Mouse (Mus musculus) heart, embryonic 11.5 days (tissue): ENCODE measurements around the gene Agpat1. TPM values are rescaled to one million over a fixed set of nuclear protein-coding genes. Genes with fewer than 3 reads are reported as not detected.

Experiments used
- ATAC-seq: fragments of 200-750 bp; cut with Nextera tagmentation; replicated peaks from 2 replicates; pipeline ENCODE4 v1.8.0; 2017; ENCODE audit warnings: moderate library complexity; ENCODE audit not compliant: insufficient number of reproducible peaks, low FRiP score, low TSS enrichment
- H3K27ac ChIP-seq: fragments of 300-500 bp; sonication (generic); 2 replicates; pipeline ENCODE4 v1.5.1; 2014; ENCODE audit warnings: mild to moderate bottlenecking, low read depth, low read length
- H3K27me3 ChIP-seq: fragments of 300-500 bp; sonication (generic); 2 replicates; pipeline ENCODE4 v1.6.1; 2014; ENCODE audit warnings: mild to moderate bottlenecking, low read length, mixed read lengths; ENCODE audit not compliant: control insufficient read depth, insufficient read depth
- H3K36me3 ChIP-seq: fragments of 300-500 bp; sonication (generic); 2 replicates; pipeline ENCODE4 v1.6.1; 2014; ENCODE audit warnings: mild to moderate bottlenecking, low read length, moderate library complexity, mixed read lengths; ENCODE audit not compliant: control insufficient read depth, insufficient read depth
- H3K4me1 ChIP-seq: fragments of 300-500 bp; sonication (generic); 2 replicates; pipeline ENCODE4 v1.6.1; 2014; ENCODE audit warnings: low read length; ENCODE audit not compliant: control insufficient read depth, insufficient read depth
- H3K4me2 ChIP-seq: fragments of 300-500 bp; sonication (generic); 2 replicates; pipeline ENCODE4 v1.6.1; 2014; ENCODE audit warnings: mild to moderate bottlenecking, moderate library complexity
- H3K4me3 ChIP-seq: fragments of 300-500 bp; sonication (generic); 2 replicates; pipeline ENCODE4 v1.5.1; 2014; ENCODE audit warnings: low read depth, low read length
- H3K9ac ChIP-seq: fragments of 300-500 bp; sonication (generic); 2 replicates; pipeline ENCODE4 v1.6.1; 2014; ENCODE audit warnings: mild to moderate bottlenecking, low read depth, low read length, moderate library complexity
- H3K9me3 ChIP-seq: fragments of 300-500 bp; sonication (generic); replicated peaks from 2 replicates; pipeline ENCODE4 v1.6.1; 2016; ENCODE audit warnings: low read length; ENCODE audit not compliant: control insufficient read depth
- WGBS: fragments of 180-500 bp; shearing (Covaris S2); extraction: QIAGEN DNeasy Blood & Tissue Kit; methylation state at CpG from one replicate; pipeline ENCODE4 v1.1.7; 2014; ENCODE audit not compliant: insufficient replicate concordance; 5-methylcytosine and 5-hydroxymethylcytosine counted together
- polyA plus RNA-seq: library from polyadenylated mRNA; unstranded; fragments of >200 nt; fragmentation: Nextera tagmentation; extraction: Ambion mirVana; gene quantifications from 2 replicates; pipeline ENCODE4 v1.2.1, GENCODE M21; 2014

The Agpat1 gene
- polyA plus RNA-seq, 1 experiment from 2014 or later: 63.1 TPM

GRCm38 (mm10) chr17:34618999-34619398, 14.9 kb downstream of the Agpat1 start:
- Histone ChIP-seq H3K36me3 (peaks cover 10% of the 10 kb centered on the region), H3K27me3 (no peaks in the 10 kb centered on the region), H3K9me3 (no peaks in the 10 kb centered on the region), H3K4me2 (no peak overlapping the region), H3K27ac (no peak overlapping the region), H3K9ac (no peak overlapping the region), H3K4me1 (no peaks in the 10 kb centered on the region), H3K4me3 (no peak overlapping the region)
- ATAC-seq: no peak
- WGBS: 14% methylated on average over 6 of the region's 6 CpGs

- ATAC-seq: no peak
- H3K36me3 ChIP-seq: peaks cover 8% of the 10 kb centered on the region
- H3K4me1 ChIP-seq: peaks cover under 1% of the 10 kb centered on the region; the same call in 1 of the 2 replicates
- no peaks in the 10 kb centered on the region for H3K9me3 ChIP-seq
- H3K27me3 ChIP-seq: no peaks in the 10 kb centered on the region
- no peak overlapping the region for H3K4me3 ChIP-seq
- 89% methylated on average over 8 of the region's 8 CpGs for WGBS
- no peak overlapping the region for H3K27ac ChIP-seq
- no peak overlapping the region for H3K4me2 ChIP-seq
- no peak overlapping the region for H3K9ac ChIP-seq
Measured at GRCm38 (mm10) chr17:34621006-34621405, 16.9 kb downstream of the Agpat1 start.

GRCm38 (mm10) chr17:34623161-34623560, 19.1 kb downstream of the Agpat1 start:
- no peak overlapping the region for H3K4me2 ChIP-seq
- H3K9ac ChIP-seq: no peak overlapping the region
- 83% methylated on average over 9 of the region's 9 CpGs for WGBS
- H3K27me3 ChIP-seq: no peaks in the 10 kb centered on the region
- no peak overlapping the region for H3K27ac ChIP-seq
- H3K9me3 ChIP-seq: no peaks in the 10 kb centered on the region
- peaks cover 8% of the 10 kb centered on the region for H3K36me3 ChIP-seq
- ATAC-seq: no peak
- H3K4me1 ChIP-seq: peaks cover 10% of the 10 kb centered on the region
- no peak overlapping the region for H3K4me3 ChIP-seq

GRCm38 (mm10) chr17:34624981-34625380, 20.9 kb downstream of the Agpat1 start:
- ATAC-seq: no peak
- Histone ChIP-seq H3K4me2 (no peak overlapping the region), H3K4me1 (peaks cover 23% of the 10 kb centered on the region), H3K36me3 (peaks cover 5% of the 10 kb centered on the region), H3K9ac (no peak overlapping the region), H3K27me3 (peaks cover 12% of the 10 kb centered on the region), H3K9me3 (no peaks in the 10 kb centered on the region), H3K4me3 (no peak overlapping the region), H3K27ac (no peak overlapping the region)
- 92% methylated on average over 3 of the region's 3 CpGs for WGBS

GRCm38 (mm10) chr17:34626062-34626772, 22.2 kb downstream of the Agpat1 start:
- Histone ChIP-seq H3K36me3 (peaks cover 5% of the 10 kb centered on the region), H3K4me3 (peak overlapping the region; percentile 80), H3K4me1 (peaks cover 27% of the 10 kb centered on the region), H3K4me2 (peak overlapping the region; percentile 90), H3K27ac (0 out of 2 replicates have a peak overlapping the region, but pooled peaks have one; percentile 76), H3K27me3 (peaks cover 24% of the 10 kb centered on the region), H3K9ac (peak overlapping the region; percentile 85), H3K9me3 (no peaks in the 10 kb centered on the region)
- no peak for ATAC-seq
- 44% methylated on average over 16 of the region's 16 CpGs for WGBS

GRCm38 (mm10) chr17:34626773-34627092, 22.7 kb downstream of the Agpat1 start:
- Histone ChIP-seq H3K36me3 (peaks cover 5% of the 10 kb centered on the region), H3K4me2 (peak overlapping the region; percentile 90), H3K27ac (peak overlapping the region; percentile 76; the same call in 1 of the 2 replicates), H3K27me3 (peaks cover 29% of the 10 kb centered on the region), H3K4me3 (peak overlapping the region; percentile 80), H3K9me3 (no peaks in the 10 kb centered on the region), H3K9ac (peak overlapping the region; percentile 85), H3K4me1 (peaks cover 29% of the 10 kb centered on the region)
- 0% methylated on average over 18 of the region's 18 CpGs for WGBS
- ATAC-seq: peak; percentile 17; the same call in 1 of the 2 replicates

DNA sequence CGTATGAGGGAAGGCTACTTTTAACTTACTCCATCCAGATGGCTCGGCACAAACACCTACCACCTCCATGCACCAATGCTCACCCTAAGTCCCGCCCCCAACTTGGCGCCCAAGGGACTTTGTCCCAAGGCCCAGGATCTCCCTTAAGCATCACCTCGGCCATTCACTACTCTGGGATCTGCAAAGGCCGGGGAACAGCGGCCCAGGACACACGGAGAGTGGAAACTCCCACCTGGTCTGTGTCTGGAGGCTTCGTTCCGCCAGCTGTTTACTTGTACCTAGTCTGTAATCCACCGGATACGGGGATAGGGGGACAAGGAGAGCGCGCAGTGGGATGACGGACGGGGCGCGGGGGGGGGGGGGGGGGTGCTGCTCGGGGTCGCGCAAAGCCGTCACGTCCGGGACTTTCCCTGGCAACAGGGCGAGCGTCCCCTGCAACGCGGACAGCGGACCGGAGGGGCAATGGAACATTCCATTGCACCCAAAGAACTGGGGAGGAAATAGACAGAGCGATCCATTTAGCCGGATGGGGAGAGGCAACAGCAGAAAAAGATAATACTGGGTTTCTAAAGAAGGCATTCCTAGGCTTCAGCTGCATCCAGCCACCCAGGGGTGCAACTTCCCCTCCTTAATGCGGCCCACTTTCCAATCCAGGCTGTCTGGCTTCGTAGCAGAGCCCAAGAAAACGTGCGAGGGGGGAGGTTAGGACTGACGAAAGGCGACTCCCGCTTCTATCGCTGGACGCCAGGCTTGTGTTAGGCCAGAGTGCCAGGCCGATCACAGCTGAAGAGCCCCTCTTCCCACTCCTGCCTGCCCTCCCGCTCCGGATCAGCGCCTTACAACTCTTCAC, 23.3 kb downstream of the Agpat1 start:
- peaks cover 32% of the 10 kb centered on the region for H3K4me1 ChIP-seq
- H3K4me3 ChIP-seq: peak overlapping the region; percentile 80
- peaks cover 35% of the 10 kb centered on the region for H3K27me3 ChIP-seq
- peak overlapping the region; percentile 93 for H3K27ac ChIP-seq
- whole genome bisulfite sequencing: under 1% methylated on average over 37 of the region's 45 CpGs
- peak overlapping the region; percentile 85 for H3K9ac ChIP-seq
- peak; percentile 69 for ATAC-seq
- peaks cover 2% of the 10 kb centered on the region for H3K36me3 ChIP-seq
- H3K9me3 ChIP-seq: no peaks in the 10 kb centered on the region
- H3K4me2 ChIP-seq: peak overlapping the region; percentile 90

- ATAC-seq: no peak; the same call in 1 of the 2 replicates
- Histone ChIP-seq H3K9ac (peak within 1 kb of the TSS; percentile 85), H3K36me3 (no peaks in the 10 kb centered on the region), H3K4me1 (peaks cover 32% of the 10 kb centered on the region), H3K27me3 (peaks cover 42% of the 10 kb centered on the region), H3K4me3 (peak within 1 kb of the TSS; percentile 80), H3K27ac (peak within 1 kb of the TSS; percentile 93), H3K9me3 (no peaks in the 10 kb centered on the region), H3K4me2 (peak within 1 kb of the TSS; percentile 90)
- WGBS: 4% methylated on average over 29 of the region's 29 CpGs
Measured at GRCm38 (mm10) chr17:34627943-34628643, 24.0 kb downstream of the Agpat1 start, which contains the start of gene Ppt2. Gene Ppt2 (minus strand): TSS chr17:34628510.
